Mouse (Mus musculus) kidney, postnatal 10 days (tissue): ENCODE results near the gene Olfr543.
"Not testable (repeated sequence)": the region's sequence is repeated elsewhere in the genome, so short reads cannot be mapped to it uniquely, and the experiment has no call there.

Experiments
- DNase-seq: peaks from one replicate; pipeline ENCODE4 v3.0.0; 2021; ENCODE audit warnings: mixed read lengths

The Olfr543 gene

DNA sequence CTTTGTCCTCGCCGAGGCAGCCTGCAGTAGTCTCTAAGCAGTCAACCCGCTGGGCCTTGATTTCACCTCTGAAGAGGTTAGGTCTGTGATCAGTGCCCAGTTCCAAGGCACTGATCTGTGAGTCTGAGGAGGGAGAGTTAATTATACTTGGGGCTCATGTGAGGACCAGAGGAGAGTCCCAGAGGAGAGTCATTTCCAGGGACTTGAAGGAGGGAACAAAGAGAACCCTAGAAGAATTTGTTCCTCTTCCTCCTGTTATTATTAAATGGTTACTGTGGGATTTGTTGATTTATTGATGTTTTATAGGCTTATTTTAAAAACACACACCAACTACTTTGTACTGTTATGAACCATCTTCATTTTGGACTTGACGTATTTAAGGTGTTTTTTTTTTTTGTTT lies at the start of gene Olfr543:
Gene Olfr543, minus strand, starts transcription at position 101 of the 400 bp plus-strand sequence.
- DNase-seq, result no peak

DNA sequence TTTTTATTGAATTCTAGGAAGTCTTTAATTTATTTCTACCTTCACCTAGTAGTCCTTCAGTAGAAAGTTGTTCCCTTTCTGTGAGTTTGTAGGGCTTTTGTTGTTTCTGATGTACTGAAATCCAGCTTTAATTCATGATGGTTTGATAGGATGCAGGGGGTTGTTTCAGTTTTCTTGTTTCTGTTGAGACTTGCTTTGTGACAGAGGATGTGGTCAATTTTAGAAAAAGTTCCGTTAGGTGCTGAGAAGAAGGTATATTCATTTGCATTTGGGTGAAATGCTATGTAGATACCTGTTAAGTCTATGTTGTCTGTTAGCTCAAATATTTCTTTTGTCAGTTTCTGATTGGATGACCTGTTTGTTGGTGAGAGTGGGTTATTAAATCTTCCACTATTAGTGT lies 47.6 kb upstream of the Olfr543 start:
- no peak for DNase-seq

GRCm38 (mm10) chr7:102517051-102517335 lies 35.5 kb upstream of the Olfr543 start:
- DNase-seq, result no peak

DNA sequence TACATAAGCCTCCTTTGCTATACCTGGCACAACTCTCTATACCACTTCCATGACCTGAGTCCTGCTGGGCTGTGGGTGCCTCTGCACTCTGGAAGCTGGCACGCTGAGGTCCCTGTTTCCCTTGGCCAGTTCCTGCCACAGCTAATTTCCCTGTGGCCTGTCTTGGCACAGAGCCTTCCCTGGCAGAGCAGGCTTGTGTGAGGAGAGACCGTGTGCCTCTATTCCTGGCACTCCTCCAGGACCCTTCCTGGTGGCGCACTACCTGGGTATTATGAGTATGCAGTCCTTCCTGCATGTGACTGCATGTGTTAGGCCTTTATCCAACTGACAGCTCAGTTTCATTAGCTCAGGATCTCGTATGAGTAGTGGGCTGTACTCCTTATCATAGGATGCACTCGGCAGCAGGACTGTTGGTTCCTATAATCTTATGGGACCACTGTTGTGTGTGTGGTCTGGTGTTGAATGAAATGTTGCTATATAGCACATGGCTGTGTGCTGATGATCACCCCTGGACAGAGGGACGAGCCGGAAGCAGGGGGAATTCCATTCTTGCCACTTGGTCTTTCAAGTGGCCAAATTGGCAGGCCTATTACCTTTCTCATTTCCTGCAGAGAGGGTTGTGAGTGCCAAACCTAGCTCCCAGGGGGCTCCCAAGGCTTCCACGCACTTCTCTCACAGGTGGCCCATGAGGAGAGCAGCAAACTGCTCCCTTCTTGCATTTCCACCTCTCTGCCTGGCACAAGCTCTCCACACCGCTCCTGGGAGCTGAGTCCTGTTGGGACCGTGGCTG lies 35.0 kb upstream of the Olfr543 start:
- DNase-seq, result peak; percentile 30

DNA sequence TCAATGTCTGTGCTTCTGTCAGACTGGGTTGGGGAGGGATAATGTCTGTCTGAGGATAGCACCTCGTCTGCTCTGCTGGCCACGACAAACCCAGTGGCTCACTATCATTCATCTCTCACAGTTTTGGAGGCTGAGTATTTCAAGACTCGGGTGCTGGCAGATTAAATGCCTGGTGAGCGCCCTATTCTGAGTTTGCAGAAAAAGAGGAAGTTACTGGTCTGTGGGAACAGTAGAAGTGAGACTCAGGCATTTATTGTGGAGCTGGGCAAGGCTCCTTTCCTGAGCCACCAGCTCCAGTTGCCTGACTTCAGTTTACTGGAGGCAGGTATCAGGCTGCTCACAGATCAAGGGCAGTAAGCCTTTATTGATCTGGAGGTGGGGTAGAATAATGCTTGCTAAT lies 32.7 kb upstream of the Olfr543 start:
- no peak for DNase-seq

GRCm38 (mm10) chr7:102512814-102513435 lies 31.4 kb upstream of the Olfr543 start:
- DNase-seq, result peak; percentile 93

DNA sequence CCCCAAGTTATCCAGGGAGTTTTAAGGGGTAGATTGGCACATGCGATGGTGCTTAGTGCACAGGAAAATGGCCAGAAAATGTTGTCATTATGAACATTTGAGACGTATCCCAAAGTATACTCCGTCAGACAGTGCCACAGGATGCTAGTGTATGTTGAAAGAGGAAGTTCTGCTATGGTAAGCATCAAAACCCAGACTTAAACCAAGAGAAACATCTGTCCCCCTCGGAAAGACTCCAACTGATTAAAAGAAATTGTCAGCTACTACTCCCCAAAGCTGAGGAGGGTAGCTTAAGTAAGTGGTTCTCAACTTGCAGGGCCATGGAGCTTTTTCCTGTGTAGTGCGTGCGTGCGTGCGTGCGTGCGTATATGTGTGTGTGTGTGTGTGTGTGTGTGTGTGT lies 30.4 kb upstream of the Olfr543 start:
- DNase-seq, result no peak

- DNase-seq, result no peak
These were observed 28.2 kb upstream of the Olfr543 start for GRCm38 (mm10) chr7:102509726-102510125.

DNA sequence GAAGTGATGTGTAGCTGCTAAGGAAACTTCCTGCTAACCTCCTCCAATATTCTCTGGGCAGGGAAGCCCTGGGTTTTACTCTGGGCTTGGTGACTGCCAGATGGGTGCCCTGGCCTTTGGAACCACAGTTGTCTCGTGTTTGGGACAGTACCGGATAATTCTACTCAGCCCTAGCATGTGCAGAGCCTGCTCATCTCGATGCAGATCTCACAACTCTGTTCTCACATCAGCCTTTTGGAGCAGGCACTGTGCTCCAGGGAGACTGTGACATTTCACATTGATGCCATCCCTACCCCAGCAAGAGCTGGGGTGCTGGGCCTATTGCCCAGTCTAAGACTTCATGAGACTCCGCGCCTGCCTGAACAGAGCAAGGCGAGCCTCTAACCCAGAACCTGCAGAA lies 27.2 kb upstream of the Olfr543 start:
- DNase-seq, result no peak

GRCm38 (mm10) chr7:102508066-102508465 lies 26.6 kb upstream of the Olfr543 start:
- DNase-seq, result no peak

GRCm38 (mm10) chr7:102506848-102507247 lies 25.4 kb upstream of the Olfr543 start:
- DNase-seq, result peak; percentile 81

DNA sequence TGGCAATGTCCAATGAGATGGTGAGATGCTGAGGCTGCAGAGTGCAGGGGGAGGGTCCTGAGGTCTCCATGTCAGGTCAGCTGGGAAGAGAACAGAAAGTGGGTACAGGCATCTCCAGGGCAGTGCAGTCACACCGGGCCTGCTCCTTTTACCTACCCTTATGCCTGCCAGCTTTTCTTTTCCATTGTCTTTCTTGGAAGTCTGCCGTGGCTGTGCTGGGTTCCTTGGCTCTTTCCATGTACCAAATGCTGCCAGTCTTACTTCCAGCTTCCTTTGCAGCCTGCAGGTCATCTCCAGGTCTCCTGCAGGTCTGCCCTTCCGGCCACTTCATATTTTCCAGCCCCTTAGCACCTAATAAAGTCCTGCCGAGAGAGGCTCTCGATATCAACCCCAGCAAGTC lies 20.5 kb upstream of the Olfr543 start:
- DNase-seq, result no peak

DNA sequence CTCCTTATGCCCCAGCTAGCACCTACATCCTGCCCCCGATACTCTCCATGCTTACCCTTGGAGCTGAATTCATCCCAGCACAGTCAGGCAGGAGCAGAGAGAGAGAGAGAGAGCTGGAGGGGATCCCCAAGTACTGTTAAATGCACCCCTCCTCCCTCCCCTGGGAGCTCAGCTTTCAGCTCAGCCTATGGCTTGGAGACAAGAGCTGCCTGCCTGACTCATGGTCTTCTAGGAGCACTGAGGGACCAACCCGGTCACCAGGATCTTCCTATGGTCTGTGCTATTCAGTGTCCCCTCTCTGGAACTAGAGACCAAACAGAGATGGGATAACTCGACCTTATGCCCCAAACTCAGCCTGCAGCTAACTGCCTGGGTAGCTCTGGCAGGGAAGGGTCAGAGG lies 18.0 kb upstream of the Olfr543 start, which contains the start of gene Olfr545:
Gene Olfr545, minus strand, starts transcription at position 101 of the 400 bp plus-strand sequence.
- no peak for DNase-seq

GRCm38 (mm10) chr7:102494416-102494815 lies 12.9 kb upstream of the Olfr543 start:
- DNase-seq, result not testable (repeated sequence)

DNA sequence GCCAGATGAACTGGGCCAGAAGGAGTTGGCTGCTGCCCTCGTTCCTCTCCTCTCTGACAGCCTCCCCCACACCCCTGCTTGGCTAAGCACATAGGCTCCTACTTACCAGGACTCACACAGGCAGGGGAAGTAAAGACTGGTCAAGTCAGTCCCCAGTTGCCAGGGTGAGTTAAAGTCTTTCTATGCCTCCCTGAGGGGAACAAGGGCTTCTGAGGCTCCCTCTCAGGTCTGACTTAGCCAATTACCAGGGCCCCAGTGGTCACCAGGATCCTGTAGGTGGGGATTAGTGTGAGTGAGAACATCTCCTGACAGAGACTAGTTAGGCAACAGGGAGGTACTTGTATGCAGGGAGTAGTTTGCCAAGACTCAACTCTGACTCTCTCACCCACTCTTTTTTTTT lies 6.7 kb upstream of the Olfr543 start, which contains the start of gene Olfr544:
Gene Olfr544, minus strand, starts transcription at position 153 of the 400 bp plus-strand sequence.
- no peak for DNase-seq

GRCm38 (mm10) chr7:102486105-102486504 lies 4.6 kb upstream of the Olfr543 start:
- no peak for DNase-seq

- DNase-seq, result not testable (repeated sequence)
These were observed 3.3 kb upstream of the Olfr543 start for GRCm38 (mm10) chr7:102484766-102485165.

GRCm38 (mm10) chr7:102483665-102484064 lies 2.2 kb upstream of the Olfr543 start:
- no peak for DNase-seq

- no peak for DNase-seq
These were observed 658 bp downstream of the Olfr543 start for GRCm38 (mm10) chr7:102480821-102481220.

DNA sequence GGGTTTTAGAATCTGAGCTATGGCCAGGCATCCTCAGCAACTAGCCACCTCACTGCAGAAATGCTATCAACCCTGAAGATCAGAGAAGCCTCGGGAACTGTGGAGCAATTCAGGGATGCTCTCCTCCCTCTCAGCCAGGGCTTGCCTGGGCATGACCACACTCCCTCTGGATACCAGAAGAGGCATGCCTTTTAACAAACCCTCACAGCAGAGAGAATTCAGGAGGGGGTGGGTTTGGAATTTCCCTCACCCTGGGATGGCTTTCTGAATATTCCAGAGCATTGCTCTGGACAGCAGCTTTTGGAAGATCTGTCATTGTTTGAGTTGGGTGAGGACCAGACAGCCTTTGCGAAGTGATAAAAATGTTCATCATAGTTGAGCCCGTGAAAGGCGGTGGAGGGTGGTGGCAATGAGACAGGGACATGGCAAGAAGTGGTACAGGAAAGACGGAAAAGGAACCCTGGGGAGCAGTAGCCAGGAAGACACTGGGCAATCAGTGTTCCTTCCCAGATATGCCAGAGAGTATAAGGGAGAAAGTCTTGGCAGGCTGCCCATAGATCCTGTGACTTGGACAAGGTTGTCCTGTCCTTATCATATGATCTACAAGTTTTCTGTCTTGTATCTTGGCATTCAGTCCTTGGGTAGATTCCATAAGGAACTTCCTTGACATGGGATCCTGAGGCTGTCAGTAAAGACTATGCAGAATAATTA lies 2.0 kb downstream of the Olfr543 start:
- DNase-seq, result peak; percentile 83

GRCm38 (mm10) chr7:102478926-102479325 lies 2.6 kb downstream of the Olfr543 start:
- no peak for DNase-seq

DNA sequence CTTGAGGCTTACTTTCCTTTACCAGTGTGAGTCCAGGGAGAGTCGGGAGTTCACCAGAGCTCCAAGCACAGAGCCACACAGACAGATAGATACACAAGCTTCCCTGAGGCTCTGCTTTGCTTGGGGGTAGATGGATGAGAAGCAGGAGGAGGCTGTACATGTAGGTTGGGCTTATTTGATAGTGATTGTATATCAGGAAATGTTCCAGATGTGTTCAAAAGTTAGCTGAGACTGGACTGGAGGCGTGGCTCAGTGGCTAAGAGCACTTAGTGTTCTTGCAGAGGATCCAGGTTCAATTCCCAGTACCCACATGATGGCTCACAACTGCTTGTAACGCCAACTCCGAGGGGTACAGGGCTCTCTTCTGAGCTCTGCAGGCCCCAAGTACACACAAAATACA lies 3.1 kb downstream of the Olfr543 start:
- no peak for DNase-seq

GRCm38 (mm10) chr7:102477377-102477776 lies 4.1 kb downstream of the Olfr543 start:
- DNase-seq, result no peak

DNA sequence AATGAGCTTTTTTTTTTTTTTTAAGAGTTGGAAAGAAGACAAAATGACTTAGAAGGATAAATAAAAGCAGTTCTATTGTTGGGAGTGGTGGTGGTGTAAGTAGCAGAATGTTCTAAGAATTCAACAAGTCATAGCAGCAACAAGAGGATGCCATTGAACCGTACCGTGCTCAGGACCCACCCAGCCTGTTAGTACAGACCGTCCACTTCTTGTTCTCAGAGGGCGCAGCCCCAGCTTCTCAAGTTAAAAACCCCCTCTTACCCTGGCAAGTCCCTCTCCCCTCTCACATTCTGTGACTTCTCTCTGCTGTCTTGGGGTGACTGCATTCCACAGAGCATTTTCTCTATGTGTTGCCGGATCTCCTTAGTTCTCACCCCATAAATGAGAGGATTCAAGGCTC lies 4.9 kb downstream of the Olfr543 start:
- no peak for DNase-seq
